Mouse (Mus musculus) mesoderm, embryonic 11.5 days (tissue): Measurements from ENCODE around the gene Ankrd34a.
A peak's percentile ranks its signal among the peaks of the same experiment; 100 is the strongest.

Experiments used
- DNase-seq: peaks from one replicate; pipeline ENCODE4 v3.0.0-alpha.2; 2012; ENCODE audit warnings: low read depth, low spot score

Gene Ankrd34a

DNA sequence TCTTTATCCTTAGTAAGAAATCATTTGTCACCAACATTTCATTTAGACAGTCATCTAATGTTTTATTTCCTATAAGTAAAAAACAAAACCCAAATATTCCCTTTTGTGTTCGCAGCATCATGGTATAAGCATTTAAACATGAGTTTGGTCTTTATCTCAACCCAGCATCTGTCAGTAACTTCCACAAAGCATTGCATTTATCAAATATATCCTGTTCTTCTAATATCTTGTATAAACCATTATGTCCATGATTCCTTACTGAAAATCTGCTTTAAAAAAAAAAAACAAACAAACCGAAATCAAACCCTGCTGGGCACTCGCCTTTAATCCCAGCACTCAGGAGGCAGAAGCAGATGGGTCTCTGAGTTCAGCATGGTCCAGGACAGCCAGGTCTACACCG is 10.2 kb downstream of the Ankrd34a start:
- DNase-seq, result no peak

DNA sequence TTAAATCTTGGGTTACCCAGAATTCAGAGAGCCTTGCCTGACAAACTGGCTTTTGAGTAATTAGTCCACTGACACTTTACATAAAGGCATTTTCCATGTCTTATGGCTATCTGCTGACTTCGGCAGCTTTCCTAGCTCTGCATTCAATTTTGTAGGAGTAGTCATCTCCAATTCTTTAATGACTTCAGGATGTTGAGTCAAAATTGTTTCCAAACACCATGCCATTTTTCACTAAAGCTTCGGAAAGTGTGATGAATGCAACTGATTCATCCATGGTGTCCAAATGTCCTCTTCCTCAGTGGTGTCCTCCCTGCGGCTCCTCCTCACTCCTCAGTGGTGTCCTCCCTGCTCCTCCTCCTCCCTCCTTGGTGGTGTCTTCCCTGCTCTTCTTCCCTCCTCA is 21.5 kb downstream of the Ankrd34a start:
- DNase-seq, result no peak

- no peak for DNase-seq
Measured at GRCm38 (mm10) chr3:96623201-96623600, 26.8 kb downstream of the Ankrd34a start.

DNA sequence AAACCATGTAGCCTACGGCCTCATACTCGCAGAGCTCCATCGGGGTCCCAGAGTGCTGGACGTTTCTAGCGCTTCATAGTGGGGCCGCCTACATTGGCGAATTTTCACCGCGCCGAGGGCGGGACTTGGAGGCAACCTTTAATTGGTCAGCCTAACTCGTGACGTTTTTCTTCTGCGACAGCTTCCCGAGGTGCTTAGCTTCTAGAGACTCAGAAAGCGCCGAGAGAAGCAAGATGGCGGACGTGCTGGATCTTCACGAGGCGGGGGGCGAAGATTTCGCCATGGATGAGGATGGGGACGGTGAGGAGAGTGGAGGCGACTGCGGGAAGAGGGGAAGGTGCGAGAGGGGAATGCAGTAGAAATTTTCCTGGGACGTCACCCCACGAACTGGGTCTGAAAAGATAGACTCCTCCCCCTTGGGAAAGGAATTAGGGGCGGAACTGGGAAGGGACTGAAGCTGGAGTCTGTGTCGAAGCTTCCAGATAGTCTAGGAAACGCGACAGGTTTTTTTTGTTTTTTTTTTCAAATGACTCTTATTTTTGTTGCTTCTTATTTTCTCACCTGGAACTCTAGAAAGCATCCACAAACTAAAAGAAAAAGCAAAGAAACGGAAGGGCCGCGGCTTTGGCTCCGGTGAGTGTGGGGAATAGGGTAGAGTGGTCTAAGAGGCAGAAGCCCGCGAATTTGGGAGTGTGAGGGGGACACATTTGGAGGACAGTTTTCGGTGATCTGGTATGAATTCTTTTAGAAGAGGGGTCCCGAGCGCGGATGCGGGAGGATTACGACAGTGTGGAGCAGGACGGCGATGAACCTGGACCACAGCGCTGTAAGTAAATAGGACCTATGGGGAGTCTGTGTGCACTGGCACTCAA is 33.5 kb downstream of the Ankrd34a start, which contains the start of gene Rbm8a:
TSS of gene Rbm8a (plus strand) at position 205 of the 872 bp plus-strand sequence.
- peak; percentile 99 for DNase-seq

DNA sequence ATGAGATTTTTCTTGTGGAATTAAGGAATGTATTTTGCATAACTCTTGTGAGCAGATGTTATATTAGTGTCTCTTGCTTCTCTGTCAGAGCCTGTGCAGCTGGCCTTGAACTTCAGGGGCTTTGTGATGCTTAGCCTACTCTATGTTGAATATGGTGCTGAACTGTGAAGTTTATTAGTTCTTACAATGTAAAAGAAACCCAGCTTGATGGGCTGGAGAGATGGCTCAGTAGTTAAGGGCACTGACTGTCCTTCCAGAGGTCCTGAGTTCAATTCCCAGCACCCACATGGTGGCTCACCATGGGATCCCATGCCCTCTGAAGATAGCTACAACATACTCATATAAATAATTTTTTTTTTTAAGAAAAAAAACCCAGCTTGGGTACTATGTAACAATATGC is 35.6 kb downstream of the Ankrd34a start:
- no peak for DNase-seq

- no peak for DNase-seq
Measured at GRCm38 (mm10) chr3:96634015-96634414, 37.6 kb downstream of the Ankrd34a start.

- peak; percentile 85 for DNase-seq
Measured at GRCm38 (mm10) chr3:96634928-96635879, 38.8 kb downstream of the Ankrd34a start, which contains the start of the genes Pex11b and Gm42957. Pex11b (plus strand) TSS chr3:96635376. Gm42957 (plus strand) TSS chr3:96635474.

GRCm38 (mm10) chr3:96635906-96636305 is 39.5 kb downstream of the Ankrd34a start:
- DNase-seq, result no peak

- no peak for DNase-seq
Measured at GRCm38 (mm10) chr3:96636448-96636847, 40.0 kb downstream of the Ankrd34a start.

DNA sequence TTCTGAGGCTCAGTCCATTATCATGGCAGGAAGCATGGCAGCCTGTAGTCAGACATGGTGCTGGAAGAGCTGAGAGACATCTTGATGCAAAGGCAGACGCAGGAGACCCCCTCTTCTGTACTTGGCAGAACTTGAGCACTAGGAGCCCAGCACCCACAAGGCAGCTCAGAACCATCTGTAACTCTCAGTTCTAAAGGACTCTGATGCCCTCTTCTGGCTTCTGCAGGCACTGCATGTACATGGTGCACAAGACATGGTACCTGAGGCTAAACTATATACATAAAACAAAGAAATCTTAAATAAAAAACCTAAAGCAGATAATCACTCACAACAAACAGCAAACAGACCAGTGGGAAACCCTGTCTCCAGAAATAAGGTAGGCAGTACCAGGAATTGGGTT is 42.8 kb downstream of the Ankrd34a start:
- DNase-seq, result peak; percentile 61

DNA sequence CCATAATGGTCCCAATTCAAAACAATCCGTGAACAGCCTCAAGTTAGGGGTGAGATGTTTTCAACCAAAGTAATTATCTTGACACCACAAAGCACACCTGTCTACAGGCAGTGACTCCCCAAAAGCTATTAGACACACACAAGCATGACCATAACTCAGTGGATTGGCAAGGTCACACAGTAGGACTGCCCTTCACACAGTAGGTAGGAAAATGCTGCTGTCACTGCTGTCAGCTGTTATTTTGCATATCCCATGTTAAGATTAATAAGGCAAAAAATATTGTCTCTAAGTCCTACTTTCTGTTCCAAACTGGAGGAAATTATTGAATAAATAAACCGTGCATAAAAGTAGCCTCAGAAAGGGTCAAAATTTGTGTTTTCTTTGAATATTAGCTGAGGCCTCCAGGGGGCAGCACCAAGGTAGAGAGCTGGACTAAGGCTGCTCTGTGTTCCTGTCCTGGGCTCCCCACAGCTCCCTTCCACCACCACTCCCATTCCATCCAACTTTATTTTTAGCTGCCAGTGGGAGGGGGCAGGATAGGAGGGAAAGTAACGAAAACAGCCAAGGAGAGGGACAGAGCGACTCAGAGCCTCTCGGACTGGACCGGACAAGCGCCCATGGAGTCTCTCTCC is 48.7 kb downstream of the Ankrd34a start, which contains the start of gene Itga10:
TSS of gene Itga10 (plus strand) at position 567 of the 632 bp plus-strand sequence.
- DNase-seq, result peak; percentile 41

GRCm38 (mm10) chr3:96647365-96647764 is 50.9 kb downstream of the Ankrd34a start:
- no peak for DNase-seq
